Mouse (Mus musculus): Measurements from ENCODE around the gene Slc12a8. TPM values are rescaled to one million over a fixed set of nuclear protein-coding genes. Genes with fewer than 3 reads are reported as not detected.

Gene Slc12a8
- total RNA-seq, 1 experiment = 3.7 TPM

DNA sequence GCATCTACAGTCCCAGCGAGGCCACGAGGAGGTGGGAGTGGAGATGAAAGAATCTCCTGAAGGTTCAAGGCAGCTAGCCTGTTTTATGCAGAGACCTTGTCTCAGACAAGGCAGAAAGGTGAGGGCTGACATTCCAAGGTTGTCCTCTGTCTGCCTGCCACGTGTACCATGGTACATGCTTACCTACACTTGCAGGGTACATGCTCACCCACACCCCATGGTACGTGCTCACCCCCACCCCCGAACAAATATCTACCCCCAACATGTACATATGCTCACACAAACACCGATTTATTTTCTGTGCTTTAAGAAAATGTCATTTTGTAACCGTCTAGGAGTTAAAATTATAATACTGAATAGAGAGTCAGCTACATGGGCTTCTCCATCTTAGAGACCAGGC, 76.3 kb downstream of the Slc12a8 start:
- no peak for DNase-seq (ENCODE audit: low read depth, low spot score)
- H3K9me3 ChIP-seq (ENCODE audit: control insufficient read depth, insufficient read depth, low read depth, low read length) = no peaks in the 10 kb centered on the region
- TF ChIP-seq ZC3H11A (IDR thresholded peaks at IDR 0.05; ENCODE audit: borderline replicate concordance, low read depth, low read length) (no peak), MAFK (IDR thresholded peaks at IDR 0.05; ENCODE audit: insufficient read depth, low read depth, low read length) (no peak), HCFC1 (IDR thresholded peaks at IDR 0.05; ENCODE audit: borderline replicate concordance, insufficient read depth, low read length) (no peak), ZNF384 (IDR thresholded peaks at IDR 0.05; ENCODE audit: low read depth, low read length) (no peak), CHD2 (IDR thresholded peaks at IDR 0.05; ENCODE audit: low read depth, low read length) (no peak)
- H3K4me1 ChIP-seq (ENCODE audit: control insufficient read depth in 2 of 2, insufficient read depth in 2 of 2, low read length in 2 of 2, poor library complexity in 1 of 2) = peaks cover 3 to 4% of the 10 kb centered on the region in 2 experiments; a peak in 2 of 4 replicates
- H3K9ac ChIP-seq (ENCODE audit: insufficient read depth, low read depth, low read length, poor library complexity, severe bottlenecking) = no peak overlapping the region
- H3K36me3 ChIP-seq (ENCODE audit: control insufficient read depth, insufficient read depth, low read length, poor library complexity, severe bottlenecking) = no peaks in the 10 kb centered on the region
- no peak overlapping the region for H3K4me3 ChIP-seq (ENCODE audit: insufficient read depth in 1 of 2, low read depth in 1 of 2, low read length in 2 of 2, poor library complexity in 1 of 2, severe bottlenecking in 1 of 2)
- in situ Hi-C loops (cut with MboI; ENCODE audit: low sequenced_read_pairs in 2 of 2, unreplicated experiment in 2 of 2) = no loop called here
- no peak overlapping the region for H3K27ac ChIP-seq (ENCODE audit: insufficient read depth, low read depth, low read length, poor library complexity, severe bottlenecking)

GRCm38 (mm10) chr16:33594037-33594771, 77.1 kb downstream of the Slc12a8 start:
- in situ Hi-C loops (cut with MboI; ENCODE audit: low sequenced_read_pairs in 2 of 2, unreplicated experiment in 2 of 2) = no loop called here

DNA sequence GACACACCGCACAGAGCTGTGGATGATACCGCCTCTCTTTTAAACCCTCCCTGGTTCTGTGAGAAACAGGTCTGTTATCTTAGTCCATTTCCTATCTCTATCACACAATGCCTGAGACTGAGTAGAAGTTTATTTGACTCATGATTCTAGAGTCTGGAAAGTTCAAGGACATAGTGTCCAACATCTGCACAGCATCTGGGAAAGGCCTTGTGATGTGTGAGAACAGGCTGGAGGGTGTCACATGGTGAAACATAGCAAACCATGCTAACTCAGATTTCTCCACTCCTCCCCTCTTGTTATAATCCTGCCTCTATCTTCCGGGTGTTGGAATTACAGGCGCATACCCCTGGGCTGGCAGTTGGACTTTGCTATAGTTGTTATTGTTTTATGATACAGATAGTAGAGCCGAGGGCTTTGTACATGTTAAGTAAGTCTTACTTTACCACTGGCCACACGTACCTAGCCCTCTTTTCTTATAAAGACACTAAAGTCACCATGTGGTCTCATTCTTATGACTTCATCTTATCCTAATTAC, 78.2 kb downstream of the Slc12a8 start:
- Histone ChIP-seq H3K9ac (ENCODE audit: insufficient read depth, low read depth, low read length, poor library complexity, severe bottlenecking) (no peak overlapping the region), H3K4me1 (ENCODE audit: control insufficient read depth in 2 of 2, insufficient read depth in 2 of 2, low read length in 2 of 2, poor library complexity in 1 of 2) (peaks cover 3 to 4% of the 10 kb centered on the region in 2 experiments; a peak in 2 of 4 replicates), H3K4me3 (ENCODE audit: insufficient read depth in 1 of 2, low read depth in 1 of 2, low read length in 2 of 2, poor library complexity in 1 of 2, severe bottlenecking in 1 of 2) (no peak overlapping the region), H3K9me3 (ENCODE audit: control insufficient read depth, insufficient read depth, low read depth, low read length) (no peaks in the 10 kb centered on the region), H3K36me3 (ENCODE audit: control insufficient read depth, insufficient read depth, low read length, poor library complexity, severe bottlenecking) (no peaks in the 10 kb centered on the region), H3K27ac (ENCODE audit: insufficient read depth, low read depth, low read length, poor library complexity, severe bottlenecking) (no peak overlapping the region)
- in situ Hi-C loops (cut with MboI; ENCODE audit: low sequenced_read_pairs in 2 of 2, unreplicated experiment in 2 of 2) = no loop called here
- no peak for DNase-seq (ENCODE audit: low read depth, low spot score)
- TF ChIP-seq HCFC1 (IDR thresholded peaks at IDR 0.05; ENCODE audit: borderline replicate concordance, insufficient read depth, low read length) (no peak), CHD2 (IDR thresholded peaks at IDR 0.05; ENCODE audit: low read depth, low read length) (no peak), MAFK (IDR thresholded peaks at IDR 0.05; ENCODE audit: insufficient read depth, low read depth, low read length) (no peak), ZNF384 (IDR thresholded peaks at IDR 0.05; ENCODE audit: low read depth, low read length) (no peak), ZC3H11A (IDR thresholded peaks at IDR 0.05; ENCODE audit: borderline replicate concordance, low read depth, low read length) (no peak)

More at GRCm38 (mm10) chr16:33594037-33594771, 77.1 kb downstream of the Slc12a8 start:
- Histone ChIP-seq H3K36me3 (ENCODE audit: control insufficient read depth, insufficient read depth, low read length, poor library complexity, severe bottlenecking) (no peaks in the 10 kb centered on the region), H3K9ac (ENCODE audit: insufficient read depth, low read depth, low read length, poor library complexity, severe bottlenecking) (no peak overlapping the region), H3K27ac (ENCODE audit: insufficient read depth, low read depth, low read length, poor library complexity, severe bottlenecking) (no peak overlapping the region), H3K9me3 (ENCODE audit: control insufficient read depth, insufficient read depth, low read depth, low read length) (no peaks in the 10 kb centered on the region), H3K4me1 (ENCODE audit: control insufficient read depth in 2 of 2, insufficient read depth in 2 of 2, low read length in 2 of 2, poor library complexity in 1 of 2) (peaks cover 3 to 4% of the 10 kb centered on the region in 2 experiments; a peak in 2 of 4 replicates), H3K4me3 (ENCODE audit: insufficient read depth in 1 of 2, low read depth in 1 of 2, low read length in 2 of 2, poor library complexity in 1 of 2, severe bottlenecking in 1 of 2) (no peak overlapping the region)
- no peak for DNase-seq (ENCODE audit: low read depth, low spot score)
- TF ChIP-seq MAFK (IDR thresholded peaks at IDR 0.05; ENCODE audit: insufficient read depth, low read depth, low read length) (no peak), HCFC1 (IDR thresholded peaks at IDR 0.05; ENCODE audit: borderline replicate concordance, insufficient read depth, low read length) (no peak), ZC3H11A (IDR thresholded peaks at IDR 0.05; ENCODE audit: borderline replicate concordance, low read depth, low read length) (no peak), ZNF384 (IDR thresholded peaks at IDR 0.05; ENCODE audit: low read depth, low read length) (no peak), CHD2 (IDR thresholded peaks at IDR 0.05; ENCODE audit: low read depth, low read length) (no peak)

GRCm38 (mm10) chr16:33596213-33596612, 79.1 kb downstream of the Slc12a8 start:
- no peak overlapping the region for H3K4me3 ChIP-seq (ENCODE audit: insufficient read depth in 1 of 2, low read depth in 1 of 2, low read length in 2 of 2, poor library complexity in 1 of 2, severe bottlenecking in 1 of 2)
- no peaks in the 10 kb centered on the region for H3K36me3 ChIP-seq (ENCODE audit: control insufficient read depth, insufficient read depth, low read length, poor library complexity, severe bottlenecking)
- H3K9ac ChIP-seq (ENCODE audit: insufficient read depth, low read depth, low read length, poor library complexity, severe bottlenecking) = no peak overlapping the region
- H3K27ac ChIP-seq (ENCODE audit: insufficient read depth, low read depth, low read length, poor library complexity, severe bottlenecking) = no peak overlapping the region
- in situ Hi-C loops (cut with MboI; ENCODE audit: low sequenced_read_pairs in 2 of 2, unreplicated experiment in 2 of 2) = no loop called here
- TF ChIP-seq ZNF384 (IDR thresholded peaks at IDR 0.05; ENCODE audit: low read depth, low read length) = no peak
- no peak for TF ChIP-seq ZC3H11A (IDR thresholded peaks at IDR 0.05; ENCODE audit: borderline replicate concordance, low read depth, low read length)
- no peak for TF ChIP-seq CHD2 (IDR thresholded peaks at IDR 0.05; ENCODE audit: low read depth, low read length)
- TF ChIP-seq MAFK (IDR thresholded peaks at IDR 0.05; ENCODE audit: insufficient read depth, low read depth, low read length) = no peak
- TF ChIP-seq HCFC1 (IDR thresholded peaks at IDR 0.05; ENCODE audit: borderline replicate concordance, insufficient read depth, low read length) = no peak
- DNase-seq (ENCODE audit: low read depth, low spot score) = no peak
- H3K4me1 ChIP-seq (ENCODE audit: control insufficient read depth in 2 of 2, insufficient read depth in 2 of 2, low read length in 2 of 2, poor library complexity in 1 of 2) = peaks cover 3 to 4% of the 10 kb centered on the region in 2 experiments; a peak in 2 of 4 replicates
- no peaks in the 10 kb centered on the region for H3K9me3 ChIP-seq (ENCODE audit: control insufficient read depth, insufficient read depth, low read depth, low read length)

Data from ES-E14 (cell line).